Mouse (Mus musculus): ENCODE measurements around the gene Camkk1.

The Camkk1 gene

DNA sequence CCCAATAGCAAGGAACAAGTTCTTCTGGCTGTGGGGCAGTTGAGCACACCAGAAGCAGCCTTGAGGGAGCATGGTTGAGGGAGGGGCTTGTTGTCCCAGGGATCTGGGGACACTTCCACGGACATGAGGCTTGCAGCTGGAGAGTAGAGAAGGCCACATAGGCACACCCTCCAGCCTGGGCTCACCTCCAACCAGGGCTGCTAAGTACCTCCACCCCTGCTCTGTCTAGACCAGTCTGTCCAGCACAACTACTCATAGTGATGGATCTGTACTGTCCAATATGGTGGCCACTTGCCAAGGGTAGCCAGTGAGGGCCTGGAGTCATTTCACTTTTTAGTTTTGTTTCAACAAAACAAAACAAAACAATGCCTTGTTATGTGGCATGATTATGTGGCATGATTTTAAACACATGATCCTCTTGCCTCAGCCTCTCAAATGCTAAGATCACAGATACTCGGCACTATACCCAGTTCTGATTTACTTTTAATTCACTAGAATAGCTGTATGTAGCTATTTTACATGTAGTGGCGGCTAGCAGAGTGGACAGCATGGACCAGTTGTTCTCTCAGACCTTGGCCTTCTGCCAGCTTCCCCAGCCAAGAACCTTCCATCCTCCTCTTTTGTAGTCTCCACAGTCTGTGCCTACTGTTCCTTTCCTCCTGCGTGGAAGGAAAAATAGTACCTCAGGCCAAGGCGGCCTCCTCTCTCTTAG lies 3.3 kb upstream of the Camkk1 start:
- DNase-seq (ENCODE audit: low spot score): peak; percentile 57

- DNase-seq (ENCODE audit: low spot score): no peak
Observed at GRCm38 (mm10) chr11:73016103-73016420, 2.7 kb upstream of the Camkk1 start.

DNA sequence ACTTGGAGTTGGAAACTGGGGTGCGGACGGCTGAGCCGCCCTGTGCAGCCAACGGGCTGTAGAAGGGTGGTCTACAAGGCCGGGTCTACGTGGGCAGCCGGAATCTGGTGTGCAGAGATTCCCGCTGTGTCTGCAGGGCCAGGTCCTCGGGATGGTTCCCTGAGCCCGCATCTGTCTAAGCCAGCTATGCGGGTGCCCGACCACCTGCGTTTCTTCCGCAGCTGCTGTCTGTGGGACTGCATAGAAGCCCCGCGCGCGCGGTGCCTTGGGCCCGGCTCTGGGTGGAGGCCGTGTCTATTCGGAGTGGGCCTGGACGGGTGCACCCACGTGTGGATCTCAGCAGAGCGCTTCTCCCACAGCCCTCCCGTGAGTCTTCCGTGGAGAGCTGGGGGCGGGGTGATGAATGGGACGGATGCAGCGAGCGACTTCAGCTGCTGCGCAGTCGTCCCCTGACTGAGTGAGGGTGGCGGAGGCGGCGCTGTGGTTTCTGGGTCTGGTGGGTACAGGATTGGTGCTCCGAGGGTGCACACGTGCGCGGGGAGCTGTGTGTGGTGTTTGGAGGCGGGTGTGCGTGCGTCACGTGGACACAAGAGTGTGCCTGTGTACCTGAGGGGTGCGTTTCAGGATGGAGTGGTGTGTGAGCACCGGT lies 463 bp downstream of the Camkk1 start:
- DNase-seq (ENCODE audit: low spot score): peak; percentile 26

DNA sequence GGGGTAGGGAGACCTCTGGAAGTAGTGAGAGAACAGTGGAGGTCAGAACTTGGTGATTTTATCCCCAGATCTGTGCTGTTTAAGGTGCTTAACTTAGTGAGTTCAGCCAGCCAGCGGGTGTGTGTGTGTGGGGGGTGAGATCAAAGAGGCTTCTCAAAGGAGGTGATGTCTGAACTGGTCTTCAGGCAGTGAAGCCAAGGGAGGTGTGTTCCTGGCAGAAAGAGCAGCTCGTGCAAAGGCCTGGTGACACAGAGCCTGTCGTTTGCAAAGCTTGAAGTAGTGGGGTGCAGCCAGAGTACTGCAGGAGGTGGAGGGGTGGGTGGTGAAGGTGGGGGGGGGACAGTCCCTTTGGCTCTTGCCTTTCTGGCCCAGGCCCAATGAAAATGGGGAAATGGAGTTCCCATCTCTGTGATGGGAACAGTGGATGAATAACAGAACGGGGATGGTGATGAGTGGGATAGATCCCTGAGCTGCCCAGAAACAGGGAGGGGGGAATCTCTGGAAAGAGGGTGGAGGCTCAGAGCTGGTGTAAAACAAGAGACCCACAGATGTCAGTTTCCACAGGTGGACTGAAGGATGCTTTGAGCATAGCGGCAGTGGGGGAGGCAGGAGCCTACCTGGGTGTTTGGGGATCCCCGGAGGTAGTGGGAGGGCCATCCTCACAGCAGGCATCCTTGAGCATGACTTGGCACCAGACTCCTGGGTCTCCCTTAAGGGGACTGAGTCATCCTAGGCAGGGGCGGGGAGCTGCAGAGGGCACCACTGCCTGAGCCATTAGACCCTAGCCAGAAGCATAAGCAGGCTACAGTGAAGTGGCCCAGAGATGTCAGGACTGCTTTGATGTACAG lies 2.4 kb downstream of the Camkk1 start:
- DNase-seq (ENCODE audit: low spot score): no peak

- DNase-seq (ENCODE audit: low spot score): no peak
Observed at GRCm38 (mm10) chr11:73023099-73023498, 4.3 kb downstream of the Camkk1 start.

DNA sequence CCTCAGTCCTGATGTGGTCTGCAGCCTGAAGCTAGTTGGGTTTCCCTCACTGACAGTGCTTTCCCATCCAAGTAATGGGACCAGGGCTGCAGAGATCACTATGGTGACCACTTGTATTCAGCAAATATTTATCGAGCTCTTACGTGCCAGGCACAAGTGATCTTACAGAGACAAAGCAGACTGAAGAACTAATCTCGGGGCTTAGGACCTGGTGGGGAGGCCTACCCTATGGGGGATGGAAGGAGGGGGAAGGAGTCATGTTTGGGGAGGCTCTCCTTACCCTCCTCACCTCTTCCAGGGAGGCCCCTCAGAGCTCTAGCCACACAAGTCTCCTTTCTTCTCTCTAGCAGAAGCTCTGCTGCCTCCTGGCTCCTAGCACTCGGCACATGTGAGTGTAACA lies 5.0 kb downstream of the Camkk1 start:
- DNase-seq (ENCODE audit: low spot score): no peak

DNA sequence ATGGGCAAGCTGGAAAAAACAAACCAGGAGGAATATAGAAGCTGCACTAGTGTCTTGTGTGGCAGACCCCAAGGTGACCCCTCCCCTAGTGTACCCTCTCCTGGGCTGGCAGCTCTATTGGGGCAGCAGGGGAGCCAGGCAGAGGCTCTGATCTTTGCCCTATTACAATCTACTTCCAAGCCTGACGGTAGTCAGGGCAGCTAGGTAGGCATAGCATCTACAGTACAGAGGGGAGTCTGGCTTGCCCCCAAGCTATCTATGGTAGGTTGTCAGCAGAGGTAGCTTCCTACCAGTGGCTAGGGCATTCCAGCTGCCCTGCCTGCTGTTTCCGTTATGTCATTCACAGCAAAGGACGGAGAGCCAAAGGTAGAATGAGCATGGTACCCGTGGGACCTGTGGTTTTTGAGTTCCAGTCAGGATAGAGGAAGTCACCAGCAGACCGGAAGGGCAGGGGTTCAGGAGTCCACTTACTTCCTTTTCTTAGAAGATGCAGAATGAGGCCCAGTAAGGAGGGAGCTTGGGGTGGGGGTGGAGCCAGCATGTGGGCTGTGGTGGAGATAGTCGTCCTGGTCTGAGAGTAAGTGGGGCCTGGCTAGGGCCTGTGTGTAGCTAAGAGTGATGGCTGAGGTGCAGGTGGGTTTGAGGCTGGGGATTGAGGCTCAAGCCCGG lies 5.6 kb downstream of the Camkk1 start:
- DNase-seq (ENCODE audit: low spot score): no peak

DNA sequence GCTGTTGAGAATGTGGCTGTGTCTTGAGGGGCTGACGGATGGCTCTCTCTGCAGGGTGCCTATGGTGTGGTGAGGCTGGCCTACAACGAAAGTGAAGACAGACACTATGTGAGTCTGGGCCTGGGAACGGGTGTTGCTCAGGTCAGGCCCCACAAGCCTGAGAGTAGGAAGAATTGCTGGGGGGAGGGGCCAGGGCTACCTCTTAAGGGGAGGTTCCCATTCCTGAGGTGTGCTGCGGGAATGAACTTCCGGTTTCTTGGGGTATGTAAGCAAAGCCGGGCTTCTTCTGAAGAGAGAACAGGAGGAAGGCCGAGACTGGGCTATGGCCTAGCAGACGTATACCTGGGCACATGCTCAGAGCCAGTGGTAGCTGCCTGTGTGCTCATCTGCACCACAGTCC lies 8.2 kb downstream of the Camkk1 start:
- DNase-seq (ENCODE audit: low spot score): no peak

GRCm38 (mm10) chr11:73030821-73031498 lies 12.2 kb downstream of the Camkk1 start:
- DNase-seq (ENCODE audit: low spot score): peak; percentile 84

DNA sequence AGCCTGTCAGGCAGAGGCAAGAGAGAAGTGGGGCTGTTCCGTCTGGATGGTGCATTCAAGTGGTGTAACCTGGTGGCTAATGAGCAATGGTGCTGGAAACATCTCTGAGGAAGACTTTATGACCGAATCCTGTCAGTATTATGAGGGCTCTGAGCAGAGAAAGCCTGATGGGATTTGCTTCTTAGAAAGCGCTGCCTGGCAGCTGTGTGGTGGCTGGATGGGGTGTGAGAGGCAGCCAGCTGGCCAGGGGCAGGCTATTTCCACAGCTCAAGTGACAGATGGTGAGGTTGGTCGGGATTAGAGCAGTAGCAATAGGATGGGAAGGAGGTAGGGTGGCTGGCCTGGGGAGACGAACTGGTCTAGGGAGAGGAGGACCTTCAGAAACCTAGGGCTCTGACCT lies 12.7 kb downstream of the Camkk1 start:
- DNase-seq (ENCODE audit: low spot score): no peak

- DNase-seq (ENCODE audit: low spot score): no peak
Observed at GRCm38 (mm10) chr11:73036077-73036476, 17.3 kb downstream of the Camkk1 start.

- DNase-seq (ENCODE audit: low spot score): no peak
Observed at GRCm38 (mm10) chr11:73036889-73037288, 18.1 kb downstream of the Camkk1 start.

DNA sequence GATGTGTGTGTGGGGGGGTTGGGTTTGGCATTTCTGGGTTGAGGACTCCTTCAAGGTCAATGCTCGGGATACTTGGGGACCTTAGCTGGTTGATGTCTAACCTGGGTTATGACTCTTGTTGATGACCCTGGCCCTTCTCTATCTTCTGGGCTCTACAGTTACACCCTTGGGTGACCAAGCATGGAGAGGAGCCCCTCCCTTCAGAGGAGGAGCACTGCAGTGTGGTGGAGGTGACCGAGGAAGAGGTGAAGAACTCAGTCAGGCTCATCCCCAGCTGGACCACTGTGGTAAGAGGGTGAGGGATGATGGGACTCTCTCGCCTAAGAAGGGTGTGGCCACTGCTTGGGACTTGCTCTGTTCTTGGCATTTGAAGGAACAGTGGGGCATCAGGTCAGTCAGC lies 18.9 kb downstream of the Camkk1 start:
- DNase-seq (ENCODE audit: low spot score): no peak

DNA sequence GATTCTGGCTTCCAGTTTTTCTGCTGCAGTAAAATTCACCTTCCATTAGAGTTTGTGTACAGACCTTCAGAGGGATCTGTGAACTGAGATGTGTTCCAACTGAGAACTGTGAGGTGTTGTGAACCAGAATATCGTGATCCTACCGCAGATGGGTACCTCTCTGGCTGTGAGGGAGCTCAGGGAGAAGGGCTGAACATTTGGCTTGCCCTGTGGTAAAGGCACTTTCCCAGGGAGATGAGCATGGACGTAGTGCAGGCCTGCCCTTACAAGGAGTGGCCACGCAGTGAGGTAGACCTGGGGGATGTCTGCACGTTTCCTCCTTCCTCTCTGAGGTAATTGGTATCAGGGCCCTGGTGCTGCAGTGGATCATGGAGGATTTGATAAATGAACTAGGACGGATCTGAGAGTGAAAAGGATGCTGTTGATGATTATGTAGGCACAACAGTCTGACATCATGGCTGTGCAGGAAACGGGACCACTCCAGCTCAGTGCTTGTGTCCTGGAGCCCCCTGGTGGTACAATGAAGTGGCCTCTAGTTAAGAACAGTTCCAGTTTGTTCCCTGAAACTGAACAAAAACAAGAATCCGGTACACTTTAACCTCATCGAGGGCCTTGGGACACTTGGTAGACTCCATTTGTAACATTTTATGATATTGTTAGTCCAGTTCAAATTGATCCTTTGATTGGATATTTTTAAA lies 20.4 kb downstream of the Camkk1 start:
- DNase-seq (ENCODE audit: low spot score): no peak

GRCm38 (mm10) chr11:73044229-73044755 lies 25.5 kb downstream of the Camkk1 start:
- no peak for DNase-seq (ENCODE audit: low spot score)

- no peak for DNase-seq (ENCODE audit: low spot score)
Observed at GRCm38 (mm10) chr11:73044789-73045188, 26.0 kb downstream of the Camkk1 start.

DNA sequence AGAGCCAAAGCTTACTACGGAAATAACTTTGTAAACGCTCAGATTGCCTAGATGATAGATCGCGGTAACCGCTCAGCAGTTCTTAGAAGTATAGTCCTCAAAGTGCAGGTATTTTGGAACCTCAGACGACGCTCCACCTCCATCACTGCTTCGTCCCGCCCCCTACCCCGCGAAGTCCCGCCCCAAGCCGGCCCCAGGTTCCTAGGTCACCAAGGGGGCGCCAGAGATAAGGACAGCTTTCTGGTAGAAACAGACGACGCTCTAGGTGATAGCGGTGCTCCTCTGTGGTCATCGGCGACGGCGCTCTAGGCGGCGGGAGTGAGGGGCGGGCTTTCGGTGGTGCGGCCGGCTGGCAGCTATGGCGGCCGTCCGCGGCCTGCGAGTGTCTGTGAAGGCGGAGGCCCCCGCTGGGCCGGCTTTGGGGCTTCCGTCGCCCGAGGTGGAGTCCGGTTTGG lies 28.8 kb downstream of the Camkk1 start, which contains the start of gene Ncbp3:
Gene Ncbp3 (plus strand): TSS at position 242 of the 455 bp plus-strand sequence.
- peak; percentile 96 for DNase-seq (ENCODE audit: low spot score)

GRCm38 (mm10) chr11:73048030-73048876 lies 29.4 kb downstream of the Camkk1 start:
- DNase-seq (ENCODE audit: low spot score): peak; percentile 79

DNA sequence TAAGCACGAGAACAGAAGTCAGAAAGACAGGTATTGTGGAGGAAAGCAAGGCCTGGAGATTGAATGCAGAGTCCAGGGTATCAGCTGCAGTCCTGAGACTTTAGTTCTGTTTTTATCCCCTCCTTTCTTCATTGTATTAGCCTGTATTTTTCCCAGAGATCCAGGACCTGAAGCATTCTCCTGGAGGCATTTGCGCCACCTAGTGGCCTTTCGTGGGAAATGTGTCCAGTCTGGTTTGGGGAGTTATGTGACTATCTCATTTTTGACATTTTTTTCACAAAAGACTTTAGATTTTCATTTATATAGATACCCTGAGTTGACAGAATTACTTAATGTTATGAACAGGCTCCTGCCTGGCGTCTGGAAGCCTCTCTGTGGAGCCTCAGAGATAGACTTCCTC lies 30.5 kb downstream of the Camkk1 start:
- DNase-seq (ENCODE audit: low spot score): peak; percentile 55

DNA sequence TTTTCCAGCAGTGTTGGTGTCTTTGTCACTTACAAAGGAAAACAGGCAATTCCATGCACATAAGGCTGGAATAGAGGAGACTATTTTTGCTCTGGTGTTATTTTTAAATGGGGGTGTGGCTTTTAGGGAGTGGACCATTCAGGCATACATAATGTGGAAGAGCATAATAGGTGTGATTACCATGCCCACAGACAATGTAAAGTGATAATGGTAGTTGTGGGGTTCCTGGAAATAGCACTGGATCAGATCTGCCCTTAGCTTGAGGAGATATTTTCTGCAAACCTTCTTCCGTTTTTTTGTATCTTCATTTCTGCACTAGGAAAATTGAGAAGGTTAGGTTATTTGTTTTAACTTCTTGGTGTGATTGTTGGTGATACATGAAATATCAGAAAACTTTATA lies 34.0 kb downstream of the Camkk1 start:
- no peak for DNase-seq (ENCODE audit: low spot score)

Measured in testis, postnatal 14 days (tissue).